Mouse (Mus musculus) liver, embryonic 11.5 days (tissue): ENCODE measurements at regions not wholly inside any gene's neighbourhood (a gene's known extent, or its start where the extent isn't known, plus 50 kb on each side); places are given as distances from the start of the nearest gene placed in this dataset.

ENCODE experiments used
- ATAC-seq: fragments of 200-750 bp; cut with Nextera tagmentation; replicated peaks from 2 replicates; pipeline ENCODE4 v1.8.0; 2017; ENCODE audit warnings: moderate number of reproducible peaks, mild to moderate bottlenecking, moderate TSS enrichment, moderate library complexity; ENCODE audit not compliant: low FRiP score
- DNase-seq: peaks from one replicate; pipeline ENCODE4 v3.0.0-alpha.2; 2017; ENCODE audit warnings: low spot score
- H3K27ac ChIP-seq: fragments of 300-500 bp; sonication (generic); 2 replicates; pipeline ENCODE4 v1.5.1; 2014; ENCODE audit warnings: mild to moderate bottlenecking, low read depth, low read length, control low read depth
- H3K27me3 ChIP-seq: fragments of 300-500 bp; sonication (generic); replicated peaks from 2 replicates; pipeline ENCODE4 v1.6.1; 2014; ENCODE audit warnings: low read length, mixed read lengths; ENCODE audit not compliant: control insufficient read depth, insufficient read depth
- H3K36me3 ChIP-seq: fragments of 300-500 bp; sonication (generic); 2 replicates; pipeline ENCODE4 v1.6.1; 2014; ENCODE audit warnings: mild to moderate bottlenecking, low read length, moderate library complexity, mixed read lengths; ENCODE audit not compliant: control insufficient read depth, insufficient read depth
- H3K4me1 ChIP-seq: fragments of 300-500 bp; sonication (generic); replicated peaks from 2 replicates; pipeline ENCODE4 v1.6.1; 2014; ENCODE audit warnings: low read length, mixed read lengths; ENCODE audit not compliant: control insufficient read depth, insufficient read depth
- H3K4me2 ChIP-seq: fragments of 300-500 bp; sonication (generic); 2 replicates; pipeline ENCODE4 v1.6.1; 2014; ENCODE audit warnings: mild to moderate bottlenecking, control low read depth, moderate library complexity
- H3K4me3 ChIP-seq: fragments of 300-500 bp; sonication (generic); 2 replicates; pipeline ENCODE4 v1.5.1; 2014; ENCODE audit warnings: low read depth, low read length, control low read depth
- H3K9ac ChIP-seq: fragments of 300-500 bp; sonication (generic); 2 replicates; pipeline ENCODE4 v1.6.1; 2014; ENCODE audit warnings: low read depth, low read length, control low read depth
- H3K9me3 ChIP-seq: fragments of 300-500 bp; sonication (generic); 2 replicates; pipeline ENCODE4 v1.6.1; 2016; ENCODE audit warnings: low read length, inconsistent platforms, mixed read lengths; ENCODE audit not compliant: control insufficient read depth
- WGBS: fragments of 180-500 bp; shearing (Covaris S2); extraction: QIAGEN DNeasy Blood & Tissue Kit; methylation state at CpG from one replicate; pipeline ENCODE4 v1.1.7; 2014; 5-methylcytosine and 5-hydroxymethylcytosine counted together

GRCm38 (mm10) chr4:125439856-125440255 is 50.6 kb upstream of the Grik3 start:
- Histone ChIP-seq H3K27me3 (peaks cover 2% of the 10 kb centered on the region; the same call in 1 of the 2 replicates), H3K4me2 (no peak overlapping the region), H3K4me3 (no peak overlapping the region), H3K4me1 (no peaks in the 10 kb centered on the region), H3K9me3 (no peaks in the 10 kb centered on the region), H3K9ac (no peak overlapping the region), H3K27ac (no peak overlapping the region), H3K36me3 (no peaks in the 10 kb centered on the region)
- no peak for ATAC-seq
- no peak for DNase-seq
- 49% methylated on average over 9 of the region's 9 CpGs for WGBS

- H3K27me3 ChIP-seq: no peaks in the 10 kb centered on the region
Measured at GRCm38 (mm10) chr4:125437161-125437822, 53.2 kb upstream of the Grik3 start.

GRCm38 (mm10) chr4:125433511-125433910 is 57.0 kb upstream of the Grik3 start:
- H3K9ac ChIP-seq: no peak overlapping the region
- H3K36me3 ChIP-seq: no peaks in the 10 kb centered on the region
- DNase-seq (no peak), ATAC-seq (no peak)
- 58% methylated on average over 3 of the region's 3 CpGs for WGBS
- H3K4me3 ChIP-seq: no peak overlapping the region
- H3K4me2 ChIP-seq: no peak overlapping the region
- H3K27me3 ChIP-seq: no peaks in the 10 kb centered on the region
- H3K27ac ChIP-seq: no peak overlapping the region
- no peaks in the 10 kb centered on the region for H3K9me3 ChIP-seq
- H3K4me1 ChIP-seq: no peaks in the 10 kb centered on the region

More at GRCm38 (mm10) chr4:125437161-125437822, 53.2 kb upstream of the Grik3 start:
- H3K4me3 ChIP-seq: no peak overlapping the region
- H3K4me2 ChIP-seq: no peak overlapping the region
- no peaks in the 10 kb centered on the region for H3K4me1 ChIP-seq
- H3K27ac ChIP-seq: no peak overlapping the region
- ATAC-seq (no peak), DNase-seq (no peak)
- no peaks in the 10 kb centered on the region for H3K9me3 ChIP-seq
- no peaks in the 10 kb centered on the region for H3K36me3 ChIP-seq
- WGBS: 76% methylated on average over 13 of the region's 13 CpGs
- no peak overlapping the region for H3K9ac ChIP-seq

- Histone ChIP-seq H3K27ac (no peak overlapping the region), H3K4me3 (no peak overlapping the region), H3K4me1 (no peaks in the 10 kb centered on the region), H3K9me3 (no peaks in the 10 kb centered on the region), H3K36me3 (no peaks in the 10 kb centered on the region), H3K9ac (no peak overlapping the region), H3K27me3 (no peaks in the 10 kb centered on the region), H3K4me2 (no peak overlapping the region)
- ATAC-seq (no peak), DNase-seq (no peak)
Measured at GRCm38 (mm10) chr4:125431648-125432047, 58.9 kb upstream of the Grik3 start.

- no peaks in the 10 kb centered on the region for H3K9me3 ChIP-seq
- no peaks in the 10 kb centered on the region for H3K27me3 ChIP-seq
- no peaks in the 10 kb centered on the region for H3K4me1 ChIP-seq
- ATAC-seq (no peak), DNase-seq (no peak)
- H3K27ac ChIP-seq: no peak overlapping the region
- H3K4me2 ChIP-seq: no peak overlapping the region
- no peaks in the 10 kb centered on the region for H3K36me3 ChIP-seq
- WGBS: 49% methylated on average over 4 of the region's 4 CpGs
- no peak overlapping the region for H3K4me3 ChIP-seq
- no peak overlapping the region for H3K9ac ChIP-seq
Measured at GRCm38 (mm10) chr4:125430845-125431244, 59.7 kb upstream of the Grik3 start.

GRCm38 (mm10) chr4:125428736-125429135 is 61.8 kb upstream of the Grik3 start:
- Histone ChIP-seq H3K9me3 (no peaks in the 10 kb centered on the region), H3K4me2 (no peak overlapping the region), H3K4me1 (no peaks in the 10 kb centered on the region), H3K27me3 (no peaks in the 10 kb centered on the region), H3K9ac (no peak overlapping the region), H3K4me3 (no peak overlapping the region), H3K36me3 (no peaks in the 10 kb centered on the region), H3K27ac (no peak overlapping the region)
- ATAC-seq (no peak), DNase-seq (no peak)
- WGBS: 88% methylated on average over 14 of the region's 14 CpGs

- WGBS: 54% methylated on average over 5 of the region's 5 CpGs
- Histone ChIP-seq H3K9ac (no peak overlapping the region), H3K4me1 (no peaks in the 10 kb centered on the region), H3K36me3 (no peaks in the 10 kb centered on the region), H3K9me3 (no peaks in the 10 kb centered on the region), H3K4me3 (no peak overlapping the region), H3K4me2 (no peak overlapping the region), H3K27ac (no peak overlapping the region), H3K27me3 (no peaks in the 10 kb centered on the region)
- ATAC-seq (no peak), DNase-seq (no peak)
Measured at GRCm38 (mm10) chr4:125420561-125421241, 69.8 kb upstream of the Grik3 start.

- Histone ChIP-seq H3K9ac (no peak overlapping the region), H3K4me1 (no peaks in the 10 kb centered on the region), H3K27ac (no peak overlapping the region), H3K27me3 (no peaks in the 10 kb centered on the region), H3K36me3 (no peaks in the 10 kb centered on the region), H3K9me3 (no peaks in the 10 kb centered on the region), H3K4me3 (no peak overlapping the region), H3K4me2 (no peak overlapping the region)
- no peak for ATAC-seq
- WGBS: 45% methylated on average over 12 of the region's 12 CpGs
- DNase-seq: no peak
Measured at GRCm38 (mm10) chr4:125419491-125420255, 70.8 kb upstream of the Grik3 start.
